In genomic region chr9:4310706-4311105, GRCm38 (mm10) we compare ENCODE assay signal across 7 mouse cellular contexts. TPM values are rescaled to one million over a fixed set of nuclear protein-coding genes. Genes with fewer than 3 reads are reported as not detected.
DNase-seq lines count a peak whose midpoint lies in the region; ATAC-seq lines count a peak whose summit lies in the region.

No protein-coding gene starts in this region.

- no peak overlapping the region for H3K27ac ChIP-seq in neural tube, embryonic 11.5 days (ENCODE audit: low read depth, low read length)
- peak overlapping the region; percentile 91; the same call in 1 of the 2 replicates for H3K27ac ChIP-seq in forebrain, embryonic 14.5 days (ENCODE audit: low read depth, low read length)
- no peak overlapping the region; the same call in 1 of the 2 replicates for H3K27ac ChIP-seq in liver, embryonic 16.5 days (ENCODE audit: low read length)

- 82% methylated on average over 3 of the region's 3 CpGs for WGBS in neural tube, embryonic 11.5 days
- WGBS in forebrain, embryonic 14.5 days: 73% methylated on average over 3 of the region's 3 CpGs
- WGBS in liver, embryonic 16.5 days (ENCODE audit: insufficient replicate concordance): 15% methylated on average over 3 of the region's 3 CpGs

- no peaks in the 10 kb centered on the region for H3K9me3 ChIP-seq in neural tube, embryonic 11.5 days (ENCODE audit: control insufficient read depth, low read length)
- no peaks in the 10 kb centered on the region for H3K9me3 ChIP-seq in forebrain, embryonic 14.5 days (replicated peaks; ENCODE audit: control insufficient read depth, low read length)
- no peaks in the 10 kb centered on the region for H3K9me3 ChIP-seq in liver, embryonic 16.5 days (replicated peaks; ENCODE audit: control insufficient read depth, low read length)

- no peak for ATAC-seq in neural tube, embryonic 11.5 days (ENCODE audit: insufficient read depth, low FRiP score, low TSS enrichment)
- no peak for ATAC-seq in forebrain, embryonic 14.5 days
- ATAC-seq in liver, embryonic 16.5 days (ENCODE audit: low read depth): no peak

- no peaks in the 10 kb centered on the region for H3K36me3 ChIP-seq in neural tube, embryonic 11.5 days (ENCODE audit: control insufficient read depth, insufficient read depth, low read length)
- H3K36me3 ChIP-seq in forebrain, embryonic 14.5 days (ENCODE audit: control insufficient read depth, insufficient read depth, low read length): no peaks in the 10 kb centered on the region
- no peaks in the 10 kb centered on the region for H3K36me3 ChIP-seq in liver, embryonic 16.5 days (ENCODE audit: control insufficient read depth, insufficient read depth)

- no peaks in the 10 kb centered on the region for H3K4me1 ChIP-seq in neural tube, embryonic 11.5 days (ENCODE audit: control insufficient read depth, insufficient read depth, low read length)
- H3K4me1 ChIP-seq in forebrain, embryonic 14.5 days (ENCODE audit: control insufficient read depth, insufficient read depth, low read length): peaks cover 16% of the 10 kb centered on the region
- peaks cover 16% of the 10 kb centered on the region for H3K4me1 ChIP-seq in liver, embryonic 16.5 days (ENCODE audit: control insufficient read depth, low read depth, low read length)

- DNase-seq in neural tube, embryonic 11.5 days (ENCODE audit: low spot score): no peak
- DNase-seq in neural tube, embryonic 10.5 days (ENCODE audit: extremely low spot score, low spot score): no peak
- no peak for DNase-seq in forebrain, embryonic 14.5 days (ENCODE audit: low spot score)
- no peak for DNase-seq in left cerebral cortex, adult 18-20 months (ENCODE audit: low spot score in 2 of 2)
- no peak for DNase-seq in right cerebral cortex, adult 18-20 months
- no peak for DNase-seq in adrenal gland, adult 18-20 months (ENCODE audit: low spot score in 2 of 2)

- no peak overlapping the region; the same call in 1 of the 2 replicates for H3K9ac ChIP-seq in neural tube, embryonic 11.5 days (ENCODE audit: low read length)
- H3K9ac ChIP-seq in forebrain, embryonic 14.5 days (ENCODE audit: low read length): peak overlapping the region; percentile 84
- peak overlapping the region; percentile 80; the same call in 1 of the 2 replicates for H3K9ac ChIP-seq in liver, embryonic 16.5 days (ENCODE audit: low read depth, low read length)

- no peaks in the 10 kb centered on the region for H3K27me3 ChIP-seq in neural tube, embryonic 11.5 days (ENCODE audit: control insufficient read depth, insufficient read depth, low read length)
- no peaks in the 10 kb centered on the region for H3K27me3 ChIP-seq in forebrain, embryonic 14.5 days (replicated peaks; ENCODE audit: control insufficient read depth, insufficient read depth, low read length)
- no peaks in the 10 kb centered on the region for H3K27me3 ChIP-seq in liver, embryonic 16.5 days (ENCODE audit: control insufficient read depth, insufficient read depth, low read depth, low read length)

- peak overlapping the region; percentile 69 for H3K4me2 ChIP-seq in neural tube, embryonic 11.5 days (ENCODE audit: low read depth)
- H3K4me2 ChIP-seq in forebrain, embryonic 14.5 days (ENCODE audit: low read length): peak overlapping the region; percentile 75
- H3K4me2 ChIP-seq in liver, embryonic 16.5 days (ENCODE audit: low read depth, low read length): peak overlapping the region; percentile 94

- H3K4me3 ChIP-seq in neural tube, embryonic 11.5 days (ENCODE audit: low read depth, low read length): peak overlapping the region; percentile 55
- peak overlapping the region; percentile 59 for H3K4me3 ChIP-seq in forebrain, embryonic 14.5 days (ENCODE audit: low read depth, low read length)
- peak overlapping the region; percentile 88 for H3K4me3 ChIP-seq in liver, embryonic 16.5 days (ENCODE audit: low read depth, low read length)

RNA-seq across cellular contexts. Expression of gene Kbtbd3, which starts 1.1 kb away (rescaled TPM):
- polyA plus RNA-seq in neural tube, embryonic 11.5 days (2014; fragmentation: Nextera tagmentation; extraction: Ambion mirVana): 6.6 and 7.6 TPM in 2 replicates
- polyA plus RNA-seq in forebrain, embryonic 14.5 days (2014; fragmentation: Nextera tagmentation; extraction: Ambion mirVana): 6.6 and 8.3 TPM in 2 replicates
- 1.9 and 2.3 TPM in 2 replicates for polyA plus RNA-seq in liver, embryonic 16.5 days (2015; fragmentation: Nextera tagmentation; extraction: Ambion mirVana)
- total RNA-seq in left cerebral cortex, adult 18-20 months (2021): 10 to 100 TPM; 10.8 to 11.6 TPM
- total RNA-seq in adrenal gland, adult 18-20 months (2021): 1 to 10 TPM; 2.8 to 3.1 TPM

RNA-seq across cellular contexts. Expression of gene Aasdhppt, which starts 1.4 kb away (rescaled TPM):
- polyA plus RNA-seq in neural tube, embryonic 11.5 days (2014; fragmentation: Nextera tagmentation; extraction: Ambion mirVana): 32.8 and 33.1 TPM in 2 replicates
- 32.9 and 40.5 TPM in 2 replicates for polyA plus RNA-seq in forebrain, embryonic 14.5 days (2014; fragmentation: Nextera tagmentation; extraction: Ambion mirVana)
- 12.3 and 14.0 TPM in 2 replicates for polyA plus RNA-seq in liver, embryonic 16.5 days (2015; fragmentation: Nextera tagmentation; extraction: Ambion mirVana)
- total RNA-seq in left cerebral cortex, adult 18-20 months (2021): 10 to 100 TPM; 25.2 to 28.8 TPM
- 10 to 100 TPM; 23.9 to 29.0 TPM for total RNA-seq in adrenal gland, adult 18-20 months (2021)
